Mouse (Mus musculus) mature B cell (primary cell): ENCODE measurements around the gene Neurl2.
"Not testable (repeated sequence)": the region's sequence is repeated elsewhere in the genome, so short reads cannot be mapped to it uniquely, and the experiment has no call there.

Experiments used
- in situ Hi-C: fragments of 300-500 bp; cut with MboI; formaldehyde crosslinking; loops from 2 replicates; pipeline ENCODE4 v1.14.3; 2019

Neurl2 gene

GRCm38 (mm10) chr2:164833314-164833959 is at the start of gene Neurl2:
Neurl2 (minus strand) TSS chr2:164833456.
- in situ Hi-C loops: loop anchor here (5.0 kb wide), 1 partner anchor 44 kb away; the partner anchor contains the start of gene Pcif1

DNA sequence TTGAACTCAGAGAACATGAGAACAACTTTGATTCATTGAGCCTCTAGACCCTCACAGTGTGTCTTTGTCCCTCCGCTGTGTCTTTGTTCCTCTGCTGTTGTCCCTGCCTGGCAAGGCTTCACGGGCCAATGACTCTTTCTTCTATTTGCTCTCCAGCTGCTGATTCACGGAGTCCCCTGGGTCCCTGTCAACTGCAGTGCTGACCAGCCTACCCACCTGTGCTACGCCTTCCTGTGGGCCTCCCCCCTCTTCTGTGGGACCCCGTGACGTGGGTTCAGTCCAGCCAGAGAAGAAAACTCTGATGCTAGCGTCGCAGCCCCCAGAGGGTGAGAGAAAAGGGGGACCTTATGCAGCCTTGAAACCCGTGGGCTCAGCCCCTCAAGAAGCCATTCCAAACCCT is 49.4 kb upstream of the Neurl2 start:
- in situ Hi-C loops: no loop called here

DNA sequence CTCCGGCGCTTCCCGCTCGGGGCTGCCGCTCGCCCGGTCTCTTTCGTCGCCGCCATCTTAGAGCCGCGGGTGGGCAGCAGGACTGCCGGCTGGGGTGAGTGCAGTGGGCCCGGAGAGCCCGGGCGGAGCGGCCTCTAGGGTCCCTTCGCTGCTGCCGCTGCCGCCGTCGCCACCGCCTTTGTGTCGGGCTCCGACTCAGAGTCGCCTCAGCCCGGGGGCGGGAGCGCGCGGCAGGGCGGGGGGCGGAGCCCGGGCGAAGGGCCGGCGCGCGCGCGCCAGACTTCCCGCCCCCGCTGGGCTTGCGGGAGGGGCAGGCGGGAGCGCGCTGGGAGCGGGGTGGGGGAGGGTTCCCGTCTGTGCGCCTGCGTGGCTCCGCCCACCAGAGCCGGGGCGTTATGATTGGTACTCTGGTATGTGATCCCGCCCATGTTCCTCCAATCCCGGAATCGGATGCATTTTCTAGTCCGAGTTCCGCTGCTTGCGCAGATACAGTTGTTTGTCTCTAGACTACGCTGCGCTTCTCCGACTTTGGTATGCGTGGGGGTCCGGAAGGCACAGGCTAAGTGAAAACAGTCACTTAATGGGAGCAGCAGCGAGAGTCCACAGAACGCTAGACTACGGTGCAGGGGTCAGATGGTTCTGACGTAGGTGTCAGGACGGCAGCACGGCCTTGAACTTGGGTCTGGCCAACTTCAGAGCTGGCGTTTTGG is 46.5 kb upstream of the Neurl2 start:
- in situ Hi-C loops: loop anchor here (5.0 kb wide), 1 partner anchor 47 kb away; the partner anchor contains the start of genes Ctsa and Neurl2

DNA sequence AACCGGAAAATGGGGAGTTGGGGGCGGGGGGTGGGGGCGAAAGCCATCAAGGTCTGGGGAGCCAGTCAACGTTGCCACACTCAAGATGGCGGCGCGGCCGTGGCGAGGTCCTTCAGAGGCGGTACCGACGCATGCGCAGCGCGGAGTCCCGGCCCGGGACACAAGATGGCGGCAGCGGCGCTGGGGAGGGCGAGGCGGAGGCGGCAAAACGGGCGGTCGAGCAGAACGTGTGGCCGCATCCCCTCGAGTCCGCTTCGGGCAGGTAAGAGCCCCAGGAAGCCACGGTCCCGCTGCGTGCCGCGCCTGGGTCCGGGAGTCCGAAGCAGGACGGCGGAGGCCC is 45.9 kb upstream of the Neurl2 start, which contains the start of gene Pcif1:
Gene Pcif1, plus strand, starts transcription at position 77 of the 340 bp plus-strand sequence.
- in situ Hi-C loops: loop anchor here (5.0 kb wide), 1 partner anchor 47 kb away; the partner anchor contains the start of genes Ctsa and Neurl2

GRCm38 (mm10) chr2:164878509-164879227 is 45.4 kb upstream of the Neurl2 start:
- in situ Hi-C loops: loop anchor here (5.0 kb wide), 1 partner anchor 46 kb away; the partner anchor contains the start of genes Ctsa and Neurl2

GRCm38 (mm10) chr2:164877376-164878215 is 44.3 kb upstream of the Neurl2 start:
- in situ Hi-C loops: loop anchor here (5.0 kb wide), 1 partner anchor 45 kb away; the partner anchor contains the start of genes Ctsa and Neurl2

DNA sequence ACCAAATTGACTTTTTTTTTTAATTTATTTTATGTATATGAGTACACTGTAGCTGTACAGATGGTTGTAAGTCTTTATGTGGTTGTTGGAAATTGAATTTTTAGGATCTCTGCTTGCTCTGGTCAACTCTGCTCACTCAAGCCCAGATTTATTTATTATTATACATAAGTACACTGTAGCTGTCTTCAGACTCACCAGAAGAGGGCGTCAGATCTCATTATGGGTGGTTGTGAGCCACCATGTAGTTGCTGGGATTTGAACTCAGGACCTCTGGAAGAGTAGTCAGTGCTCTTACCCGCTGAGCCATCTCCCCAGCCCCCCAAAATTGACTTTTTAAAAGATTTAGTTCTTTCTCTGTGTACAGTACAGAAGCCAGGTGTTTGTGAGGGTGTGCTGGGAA is 42.4 kb upstream of the Neurl2 start:
- in situ Hi-C loops: loop anchor here (5.0 kb wide), 1 partner anchor 43 kb away; the partner anchor contains the start of genes Ctsa and Neurl2

DNA sequence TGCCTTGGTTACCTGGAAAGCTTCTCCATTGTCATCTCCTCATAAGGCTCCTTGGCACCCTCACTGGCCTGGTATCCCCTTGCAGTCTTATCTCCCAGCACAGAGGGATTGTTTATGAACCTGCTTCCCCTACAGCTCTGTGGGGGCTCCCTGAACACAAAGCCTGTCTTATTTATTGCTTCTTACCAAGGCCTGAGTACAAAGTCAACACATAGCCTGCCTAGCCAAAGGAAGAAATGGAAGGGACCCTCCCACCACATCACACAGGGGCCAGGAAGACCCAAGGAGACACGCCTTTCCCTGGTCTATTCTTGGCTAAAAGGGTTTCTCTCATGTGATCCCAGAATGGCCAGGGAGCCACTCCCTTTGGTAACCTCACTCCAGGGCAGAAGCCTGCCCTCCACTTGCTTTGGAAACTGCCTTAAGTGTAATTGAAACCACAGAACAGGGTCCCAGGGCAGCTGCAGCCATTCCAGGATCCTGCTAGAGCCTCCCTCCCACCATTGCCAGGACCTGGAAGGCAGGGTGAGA is 41.0 kb upstream of the Neurl2 start:
- in situ Hi-C loops: no loop called here

GRCm38 (mm10) chr2:164873621-164874020 is 40.4 kb upstream of the Neurl2 start:
- in situ Hi-C loops: no loop called here

DNA sequence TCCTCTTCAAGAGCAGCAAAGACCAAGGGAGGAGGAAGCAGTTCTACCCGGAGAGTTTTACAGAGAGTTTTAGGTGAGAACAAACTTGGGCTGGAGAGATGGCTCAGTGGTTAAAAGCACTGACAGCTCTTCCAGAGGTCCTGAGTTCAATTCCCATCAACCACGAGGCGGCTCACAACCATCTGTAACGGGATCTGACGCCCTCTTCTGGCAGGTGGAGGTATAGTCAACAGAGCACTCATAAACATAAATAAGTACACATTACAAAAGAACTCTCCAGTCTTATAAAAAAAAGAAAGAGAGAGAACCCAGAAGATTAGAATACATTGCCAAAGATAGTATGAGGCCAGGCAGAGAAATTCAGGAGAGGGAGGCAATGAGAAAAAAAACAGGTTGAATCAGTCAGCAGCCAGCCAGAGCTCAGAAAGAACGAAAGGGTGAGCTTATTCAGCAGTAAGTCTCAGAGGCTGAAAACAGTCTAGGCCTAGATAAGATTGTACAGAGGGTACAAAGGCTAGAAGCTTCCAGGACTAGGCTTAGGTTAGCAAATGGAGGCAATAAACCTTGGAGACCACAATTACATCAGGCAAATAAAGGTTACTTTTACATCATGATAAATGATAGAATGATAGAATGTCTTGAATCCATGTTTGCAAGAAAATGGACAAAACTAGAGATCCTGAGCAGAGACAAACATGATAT is 38.5 kb upstream of the Neurl2 start:
- in situ Hi-C loops: no loop called here

DNA sequence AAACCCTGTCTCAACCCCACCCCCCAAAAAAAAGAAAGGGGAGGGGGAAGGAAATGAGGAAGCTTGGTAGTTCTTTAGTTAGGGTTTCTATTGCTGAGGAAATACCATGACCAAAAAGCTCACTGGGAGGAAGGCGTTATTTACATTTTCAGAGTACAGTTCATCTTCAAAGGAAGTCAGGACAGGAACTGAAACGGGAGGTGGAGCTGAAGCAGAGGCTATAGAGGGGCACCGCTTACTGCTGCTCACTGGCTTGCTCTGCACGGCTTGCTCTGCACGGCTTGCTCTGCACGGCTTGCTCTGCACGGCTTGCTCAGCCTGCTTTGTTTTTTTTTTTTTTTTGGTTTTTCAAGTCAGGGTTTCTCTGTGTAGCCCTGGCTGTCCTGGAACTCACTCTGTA is 35.2 kb upstream of the Neurl2 start:
- in situ Hi-C loops: no loop called here

GRCm38 (mm10) chr2:164867566-164867965 is 34.3 kb upstream of the Neurl2 start:
- in situ Hi-C loops: no loop called here

- in situ Hi-C loops: no loop called here
Observed at GRCm38 (mm10) chr2:164866741-164867551, 33.7 kb upstream of the Neurl2 start.

GRCm38 (mm10) chr2:164864593-164864992 is 31.3 kb upstream of the Neurl2 start:
- in situ Hi-C loops: no loop called here

GRCm38 (mm10) chr2:164863411-164863810 is 30.2 kb upstream of the Neurl2 start:
- in situ Hi-C loops: not testable (repeated sequence)

- in situ Hi-C loops: no loop called here
Observed at GRCm38 (mm10) chr2:164862179-164862861, 29.1 kb upstream of the Neurl2 start.

GRCm38 (mm10) chr2:164861094-164861493 is 27.8 kb upstream of the Neurl2 start:
- in situ Hi-C loops: no loop called here

GRCm38 (mm10) chr2:164859640-164860432 is 26.6 kb upstream of the Neurl2 start:
- in situ Hi-C loops: no loop called here
